Mouse (Mus musculus) urinary bladder, adult 18-20 months (tissue): ENCODE data around the gene Prx.
A peak's percentile ranks its signal among the peaks of the same experiment; 100 is the strongest.

ENCODE experiments used
- DNase-seq, 2 experiments: peaks; one replicate each; pipeline ENCODE4 v3.0.0; 2022; ENCODE audit warnings: low spot score in 2 of 2, mixed read lengths in 2 of 2

The Prx gene

DNA sequence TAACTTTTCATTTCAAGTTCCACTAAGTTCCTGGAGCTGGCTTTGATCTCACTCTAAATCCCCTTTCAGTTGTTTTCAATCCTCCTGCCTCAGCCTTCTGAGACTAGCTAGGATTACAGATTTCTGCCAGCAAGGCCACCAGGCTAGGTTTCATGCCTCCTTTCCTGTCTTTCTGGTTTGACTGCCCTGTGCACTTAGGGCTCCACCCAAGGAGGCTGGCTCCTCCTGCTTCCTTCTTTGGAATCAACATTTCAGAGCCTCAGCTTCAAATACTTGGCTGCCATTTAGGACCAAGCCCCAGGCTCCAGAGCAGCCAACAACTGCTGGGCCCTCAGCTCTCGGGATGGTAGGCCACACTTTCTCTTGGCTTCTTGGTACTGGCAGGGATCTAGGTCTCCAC is 21.5 kb downstream of the Prx start:
- DNase-seq: peak; percentile 19 to 37

DNA sequence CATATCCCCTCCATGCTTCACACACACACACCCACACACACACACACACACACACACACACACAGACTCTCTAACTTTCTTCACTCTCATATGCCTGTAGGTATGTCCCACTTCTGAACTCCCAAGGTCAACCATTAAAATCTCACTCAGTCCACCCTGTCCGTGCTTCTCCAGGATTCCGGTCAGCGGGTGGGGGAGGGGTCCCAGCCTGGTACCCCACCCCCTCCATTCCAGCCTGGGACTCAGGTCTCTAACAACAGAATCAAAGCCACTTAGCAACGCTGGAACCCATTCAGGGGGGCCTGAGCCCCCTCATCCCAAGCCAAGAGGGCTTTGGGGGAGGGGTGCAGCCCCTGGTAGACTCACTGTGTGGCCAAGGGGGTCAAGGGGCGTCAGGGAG is 23.8 kb downstream of the Prx start, which contains the start of gene Hipk4:
Gene Hipk4 (plus strand): TSS at position 301 of the 400 bp plus-strand sequence.
- no peak for DNase-seq

DNA sequence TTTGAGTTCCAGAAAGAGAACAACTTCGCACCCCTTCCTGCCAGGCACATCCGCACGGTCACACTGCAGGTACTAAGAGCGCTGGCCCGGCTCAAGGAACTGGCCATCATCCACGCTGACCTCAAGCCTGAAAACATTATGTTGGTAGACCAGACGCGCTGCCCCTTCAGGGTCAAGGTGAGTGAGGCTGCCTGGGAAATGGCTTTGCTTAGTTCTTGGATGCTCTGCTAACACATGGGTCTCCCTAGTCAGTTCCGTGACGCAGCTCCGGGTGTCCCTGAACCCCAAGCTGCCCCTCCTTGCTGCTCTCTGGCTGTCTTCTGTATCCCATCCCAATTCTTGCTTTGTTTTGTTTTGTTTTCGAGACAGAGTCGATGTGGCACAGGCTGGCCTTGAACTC is 24.7 kb downstream of the Prx start:
- DNase-seq: no peak

GRCm38 (mm10) chr7:27526039-27526827 is 27.1 kb downstream of the Prx start:
- peak; percentile 57 to 59 for DNase-seq

DNA sequence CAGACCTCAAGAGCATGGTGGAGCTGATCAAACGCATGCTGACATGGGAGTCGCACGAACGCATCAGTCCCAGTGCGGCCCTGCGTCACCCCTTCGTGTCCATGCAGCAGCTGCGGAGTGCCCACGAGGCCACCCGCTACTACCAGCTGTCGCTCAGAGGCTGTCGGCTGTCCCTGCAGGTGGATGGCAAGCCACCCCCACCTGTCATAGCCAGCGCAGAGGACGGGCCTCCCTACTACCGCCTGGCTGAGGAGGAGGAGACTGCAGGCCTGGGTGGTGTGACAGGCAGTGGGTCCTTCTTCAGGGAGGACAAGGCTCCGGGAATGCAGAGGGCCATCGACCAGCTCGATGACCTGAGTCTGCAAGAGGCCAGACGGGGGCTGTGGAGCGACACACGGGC is 29.9 kb downstream of the Prx start:
- DNase-seq: no peak

- no peak for DNase-seq
These were observed 31.8 kb downstream of the Prx start for GRCm38 (mm10) chr7:27530937-27531336.

DNA sequence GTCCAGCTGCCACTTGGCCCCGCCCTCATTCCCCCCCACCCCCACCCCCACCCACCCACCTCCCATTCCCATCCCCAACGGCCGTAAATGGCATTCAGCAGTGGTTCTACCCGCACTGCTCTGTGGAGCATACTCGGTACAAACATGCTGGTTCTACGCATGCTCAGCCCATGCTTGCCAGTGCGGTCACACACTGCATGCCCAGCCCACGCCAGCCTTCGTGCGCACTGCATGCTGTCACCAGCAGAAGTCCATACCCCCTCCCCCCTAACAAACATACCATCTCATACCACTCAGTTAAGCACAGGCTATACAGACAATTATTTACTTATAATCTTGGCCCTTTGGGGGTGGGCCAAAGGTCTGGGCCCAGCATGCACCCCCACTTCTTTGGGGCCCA is 32.6 kb downstream of the Prx start:
- DNase-seq: no peak

DNA sequence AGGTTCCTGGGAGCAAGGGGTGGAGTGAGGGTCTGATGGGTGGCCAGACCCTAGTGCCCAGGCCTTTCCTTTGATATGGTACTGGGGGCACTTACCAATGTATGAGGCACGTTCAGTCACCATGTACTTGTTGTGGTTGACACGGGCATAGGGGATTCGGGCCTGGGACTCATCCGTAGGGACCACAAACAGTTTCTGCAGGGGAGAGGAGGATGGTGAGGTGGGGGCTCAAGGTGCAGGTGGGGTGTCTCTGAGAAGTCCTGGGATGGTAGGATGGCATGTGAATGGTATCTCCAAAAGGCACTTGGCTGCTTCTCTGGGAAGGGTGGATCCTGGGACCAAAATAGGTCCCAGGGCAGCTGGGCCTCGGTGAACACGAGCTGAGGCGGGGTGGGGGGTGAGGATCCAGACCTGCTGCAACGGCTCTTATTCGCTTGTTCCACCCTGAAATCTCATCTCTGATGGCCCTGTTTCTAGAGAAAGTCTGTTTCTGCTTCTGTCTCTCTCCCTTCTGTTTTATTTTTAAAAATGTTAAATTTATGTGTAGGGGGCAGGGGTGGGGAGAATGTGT is 33.4 kb downstream of the Prx start:
- no peak for DNase-seq

- DNase-seq: no peak
These were observed 36.3 kb downstream of the Prx start for GRCm38 (mm10) chr7:27535386-27535785.

DNA sequence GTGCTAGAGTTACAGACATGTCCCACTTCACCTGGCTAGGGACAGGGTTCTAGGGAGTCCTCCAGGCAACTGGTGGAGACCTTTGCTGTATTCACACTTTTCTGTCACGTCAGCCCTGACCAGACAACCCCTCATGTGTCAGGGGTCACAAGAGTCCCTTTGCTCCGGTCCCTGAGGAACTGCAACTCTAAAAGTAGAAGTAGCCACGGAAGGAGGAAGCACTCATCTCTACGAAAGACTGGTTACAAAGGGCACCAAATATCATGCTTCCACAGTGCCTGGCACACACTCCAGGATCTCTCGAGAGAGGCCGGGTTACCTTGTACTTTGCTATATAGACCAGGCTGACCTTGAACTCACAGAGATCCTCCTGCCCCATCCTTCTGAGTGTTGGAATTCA is 37.5 kb downstream of the Prx start:
- no peak for DNase-seq

DNA sequence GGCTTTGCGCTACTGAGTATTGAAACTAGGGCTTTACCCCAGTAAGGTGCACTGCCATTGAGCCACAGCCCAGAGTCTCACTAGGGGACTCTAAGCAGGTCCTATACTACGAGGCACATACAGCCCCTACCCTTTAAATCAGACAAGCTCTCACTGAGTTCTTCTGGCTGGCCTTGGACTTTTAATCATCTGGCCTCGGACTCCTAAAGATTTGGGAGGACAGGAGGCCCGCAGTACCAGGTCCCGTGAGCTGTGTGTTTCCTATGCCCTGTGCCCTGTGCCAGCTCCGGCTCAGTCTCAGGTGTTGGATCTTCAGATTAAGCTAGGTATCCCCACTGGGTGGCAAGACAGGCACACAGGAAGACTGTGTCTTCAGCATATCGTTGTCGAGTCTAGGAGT is 38.9 kb downstream of the Prx start:
- DNase-seq: no peak

DNA sequence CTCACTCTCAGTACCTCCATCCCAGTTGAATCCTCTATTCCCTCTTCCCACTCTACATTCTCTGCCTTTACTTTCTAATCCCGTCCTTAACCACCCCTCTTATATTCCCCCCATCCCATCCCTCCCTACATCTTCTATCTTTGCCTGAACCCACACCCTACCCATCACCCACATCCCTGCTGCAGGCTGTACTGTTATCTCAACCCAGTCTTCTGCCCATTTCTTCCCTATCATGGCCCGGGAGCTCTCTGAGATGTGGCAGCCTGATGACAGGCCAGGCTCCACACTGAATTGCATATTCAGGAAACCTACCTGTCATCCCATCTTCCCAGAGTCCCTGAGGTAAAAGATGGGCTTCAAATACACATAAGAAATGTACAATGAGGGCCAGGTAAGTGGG is 39.7 kb downstream of the Prx start:
- no peak for DNase-seq

- no peak for DNase-seq
These were observed 41.4 kb downstream of the Prx start for GRCm38 (mm10) chr7:27540521-27540920.

DNA sequence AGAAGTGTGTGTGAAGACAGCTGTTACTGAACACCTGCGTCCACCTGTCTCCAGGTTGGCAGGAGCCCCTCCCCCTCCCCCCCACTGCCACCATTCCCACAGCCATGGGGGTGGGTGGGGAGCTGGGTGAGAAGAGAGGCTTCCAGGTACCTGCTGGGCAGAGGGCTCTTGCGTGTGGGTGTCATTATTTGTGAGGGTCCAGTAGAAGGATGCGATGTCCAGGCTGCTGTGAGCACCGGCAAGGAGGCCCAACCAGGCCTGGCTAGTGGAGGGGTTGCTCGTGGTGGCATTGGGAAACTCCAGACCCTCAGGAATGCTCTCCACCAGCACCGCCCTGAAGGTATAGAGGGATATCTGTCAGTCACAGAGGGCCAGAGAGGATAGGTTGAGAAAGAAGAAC is 41.8 kb downstream of the Prx start:
- no peak for DNase-seq

DNA sequence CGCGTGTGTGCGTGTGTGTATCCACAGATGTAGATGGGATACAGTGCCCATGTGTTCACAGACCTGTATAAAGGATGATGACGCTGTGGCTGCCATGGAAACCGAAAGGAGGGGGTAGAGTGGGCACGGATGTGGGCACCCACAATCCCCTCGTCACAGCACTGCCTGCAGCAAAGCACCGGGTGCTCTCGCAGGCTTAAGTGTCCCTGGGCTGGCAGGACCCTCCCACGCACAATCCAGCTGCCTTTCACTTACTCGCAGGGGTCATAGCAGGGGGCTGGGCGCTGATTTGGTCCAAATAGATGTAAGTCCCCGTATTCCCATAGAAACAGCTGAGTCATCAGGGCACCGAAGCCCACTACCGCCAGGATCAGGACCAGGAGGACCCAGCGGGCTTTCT is 42.3 kb downstream of the Prx start:
- no peak for DNase-seq

GRCm38 (mm10) chr7:27541922-27542321 is 42.8 kb downstream of the Prx start:
- DNase-seq: no peak

GRCm38 (mm10) chr7:27542392-27543033 is 43.4 kb downstream of the Prx start:
- peak; percentile 62 to 87 for DNase-seq

DNA sequence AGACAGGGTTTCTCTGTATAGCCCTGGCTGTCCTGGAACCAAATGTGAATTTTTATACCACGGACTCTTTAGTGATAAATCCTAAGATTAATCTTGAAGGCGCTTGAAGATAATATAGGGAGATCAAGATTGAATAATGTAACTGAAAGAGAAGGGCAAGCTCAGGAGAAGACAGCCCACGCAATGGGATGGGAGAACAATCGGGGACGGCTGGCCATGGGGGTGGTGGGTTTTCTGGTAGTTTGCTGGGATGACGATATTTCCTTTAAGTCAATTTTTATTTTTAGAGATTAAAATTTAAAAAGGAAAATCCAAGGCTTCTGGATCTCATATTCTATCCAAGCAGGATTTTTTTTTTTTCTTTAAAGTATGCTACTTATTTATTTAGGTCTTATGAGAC is 43.9 kb downstream of the Prx start:
- DNase-seq: no peak

DNA sequence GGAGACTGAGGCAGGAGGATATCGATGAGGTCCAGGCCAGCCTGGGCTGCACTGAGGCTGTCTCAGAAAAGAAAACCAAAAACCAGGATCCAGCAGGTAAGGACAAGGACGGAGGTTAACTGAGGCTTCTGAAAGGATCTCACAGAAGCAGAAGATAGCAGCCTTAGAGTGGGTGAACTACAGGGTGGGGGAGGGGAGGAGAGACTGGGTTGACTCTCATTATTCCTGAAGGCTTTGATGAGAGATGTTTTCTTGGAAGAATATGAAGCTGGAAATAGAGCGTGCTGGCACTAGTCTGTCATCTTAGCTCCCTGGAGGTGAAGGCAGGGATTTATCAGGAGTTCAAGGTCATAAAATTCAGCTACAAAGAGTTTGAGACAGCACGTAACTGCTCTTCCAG is 44.7 kb downstream of the Prx start:
- no peak for DNase-seq

DNA sequence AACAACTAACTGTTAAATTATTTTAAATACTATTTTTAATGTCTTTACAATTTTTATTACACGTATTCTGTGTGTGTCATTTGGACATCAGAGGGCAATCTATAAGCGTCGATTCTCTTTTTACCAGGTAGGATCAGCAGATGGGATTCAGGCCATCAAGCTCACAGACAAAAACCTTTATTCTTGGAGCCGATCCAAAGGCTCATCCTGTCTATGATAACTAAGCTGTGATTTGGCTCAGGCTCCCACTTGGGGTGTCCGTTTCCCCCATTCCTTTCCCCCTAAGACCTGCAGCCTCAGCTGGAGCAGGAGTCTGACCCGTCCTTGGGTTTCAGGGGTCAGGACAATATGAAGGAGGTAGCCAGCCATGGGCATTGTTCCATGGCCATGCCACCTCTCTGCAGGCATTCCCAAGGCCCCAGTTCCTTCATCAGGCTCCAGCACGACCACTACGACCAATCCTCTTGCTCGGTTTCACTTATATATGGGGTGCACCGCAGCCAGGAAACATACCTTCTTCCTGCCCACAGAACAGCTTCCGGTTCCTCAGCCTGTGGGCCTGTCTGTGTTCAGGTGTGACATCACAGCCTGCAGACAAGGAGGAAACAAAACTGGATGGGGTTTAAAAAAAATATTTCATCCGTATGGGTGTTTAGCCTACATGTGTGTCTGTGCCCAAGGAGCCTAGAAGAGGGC is 45.7 kb downstream of the Prx start:
- no peak for DNase-seq

DNA sequence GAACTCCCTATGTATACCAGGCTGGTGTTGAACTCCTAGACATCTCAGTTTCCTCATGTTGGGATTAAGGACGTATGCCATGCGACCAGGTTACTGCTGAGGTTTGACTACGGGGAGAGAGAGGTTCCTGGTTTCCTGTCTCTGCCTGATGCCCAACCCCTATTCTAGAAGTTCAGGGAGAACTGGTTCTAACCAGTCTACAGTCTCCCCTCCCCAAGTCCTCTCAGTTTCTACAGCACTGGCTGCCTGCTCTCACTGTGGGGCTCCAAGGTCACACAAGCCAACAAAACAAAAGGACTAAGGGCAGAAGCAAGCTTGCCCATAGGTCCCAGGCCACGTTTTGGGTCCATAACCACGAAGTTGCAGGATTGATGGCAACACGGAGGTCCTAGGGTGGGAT is 50.5 kb downstream of the Prx start:
- no peak for DNase-seq

DNA sequence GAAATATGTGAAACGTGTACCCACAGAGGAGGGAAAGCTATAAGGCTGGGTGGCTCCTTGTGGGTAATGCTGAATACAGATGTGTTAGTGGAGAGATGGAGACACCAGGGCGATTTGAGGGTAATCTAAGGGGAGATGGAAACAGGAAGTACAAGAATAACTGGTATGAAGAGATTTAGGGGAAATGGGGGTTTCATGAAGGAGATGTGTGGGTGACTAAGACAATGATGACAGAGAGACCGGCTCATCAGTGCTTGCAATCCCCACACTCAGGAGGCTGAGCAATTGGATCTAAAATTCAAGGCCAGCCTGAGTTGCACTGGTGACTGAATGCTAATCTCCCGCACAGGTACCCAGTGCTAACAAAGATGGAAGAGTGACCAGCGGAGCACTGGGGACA is 52.9 kb downstream of the Prx start:
- no peak for DNase-seq
